Mouse (Mus musculus) thymus, adult 2 months (tissue): ENCODE measurements around the gene Hdac11.

ENCODE experiments used
- CTCF ChIP-seq: fragments of 200-500 bp; IDR thresholded peaks from 2 replicates; pipeline ENCODE4 v1.5.1; 2012; ENCODE audit warnings: mild to moderate bottlenecking, control low read depth, low read length, moderate library complexity, borderline replicate concordance; ENCODE audit not compliant: control insufficient read depth, poor library complexity, insufficient read depth; ENCODE audit errors: extremely low read depth
- POLR2A ChIP-seq: fragments of 200-500 bp; IDR thresholded peaks from 2 replicates; pipeline ENCODE4 v1.6.1; 2012; ENCODE audit warnings: mild to moderate bottlenecking, low read length, control low read depth, moderate library complexity; ENCODE audit not compliant: control insufficient read depth, poor library complexity, insufficient read depth; ENCODE audit errors: extremely low read depth

- TF ChIP-seq CTCF (no peak), POLR2A (no peak)
Measured at GRCm38 (mm10) chr6:91157237-91157570, 739 bp downstream of the Hdac11 start.
